Mouse (Mus musculus): Measurements from ENCODE around the gene Cd80.

DNA sequence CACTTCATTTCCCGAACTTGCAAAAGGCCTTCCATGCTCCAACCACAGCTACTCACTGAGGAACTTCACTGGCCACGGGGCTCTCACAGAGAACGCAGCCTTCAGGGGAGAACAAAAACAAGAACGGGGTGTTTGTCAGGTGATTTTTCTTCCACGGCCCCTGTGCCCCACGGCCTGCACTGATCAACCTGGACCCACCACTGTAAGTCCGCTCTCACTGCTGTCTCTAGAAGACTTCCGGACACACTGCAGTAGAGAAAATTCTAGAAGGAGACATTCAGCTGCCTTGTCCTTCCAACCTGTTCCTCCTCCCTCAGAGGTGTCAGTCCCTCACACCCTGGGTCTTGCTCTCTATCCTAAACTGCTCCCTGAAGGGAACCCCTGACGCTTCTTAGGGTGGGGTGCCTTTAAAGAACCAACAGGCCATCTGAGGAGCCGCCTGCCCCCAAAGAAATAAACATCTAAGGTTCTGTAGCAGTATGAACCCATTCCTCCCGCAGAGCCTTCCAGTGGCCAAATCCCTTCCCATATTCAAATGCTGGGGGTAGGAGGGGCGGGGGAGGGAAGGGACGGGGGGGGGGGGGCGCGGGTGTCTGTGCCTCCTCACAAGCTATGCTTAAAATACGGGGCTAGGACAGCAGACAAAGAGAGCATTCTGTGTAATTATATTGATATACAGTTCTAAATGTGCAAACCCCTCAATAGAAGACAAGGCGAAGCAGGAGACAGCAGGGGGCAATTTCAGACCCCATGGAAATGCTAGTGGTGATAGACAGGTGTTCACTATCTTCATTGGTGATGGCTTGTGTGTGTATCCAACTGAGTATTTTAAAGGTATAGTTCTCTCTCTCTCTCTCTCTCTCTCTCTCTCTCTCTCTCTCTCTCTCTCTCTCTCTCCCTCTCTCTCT is at the start of gene Cd80:
- no peak for TF ChIP-seq CTCF (IDR thresholded peaks at IDR 0.05; ENCODE audit: extremely low read depth, insufficient read depth, insufficient read length, insufficient replicate concordance)
- no peak for TF ChIP-seq POLR2A (IDR thresholded peaks at IDR 0.05; ENCODE audit: low read depth, low read length)

Measured in spleen, adult 2 months (tissue).